Mouse (Mus musculus) adrenal gland, postnatal 14 days (tissue): ENCODE measurements at regions not wholly inside any gene's neighbourhood (a gene's known extent, or its start where the extent isn't known, plus 50 kb on each side); places are given as distances from the start of the nearest gene placed in this dataset.

ENCODE experiments used
- DNase-seq: peaks from one replicate; pipeline ENCODE4 v3.0.0; 2021; ENCODE audit warnings: mixed read lengths
- microRNA-seq, 2 experiments: library from miRNA; unstranded; fragments of <30 nt; microRNA quantifications; one replicate each; pipeline ENCODE4 v1.2.0; 2021

DNA sequence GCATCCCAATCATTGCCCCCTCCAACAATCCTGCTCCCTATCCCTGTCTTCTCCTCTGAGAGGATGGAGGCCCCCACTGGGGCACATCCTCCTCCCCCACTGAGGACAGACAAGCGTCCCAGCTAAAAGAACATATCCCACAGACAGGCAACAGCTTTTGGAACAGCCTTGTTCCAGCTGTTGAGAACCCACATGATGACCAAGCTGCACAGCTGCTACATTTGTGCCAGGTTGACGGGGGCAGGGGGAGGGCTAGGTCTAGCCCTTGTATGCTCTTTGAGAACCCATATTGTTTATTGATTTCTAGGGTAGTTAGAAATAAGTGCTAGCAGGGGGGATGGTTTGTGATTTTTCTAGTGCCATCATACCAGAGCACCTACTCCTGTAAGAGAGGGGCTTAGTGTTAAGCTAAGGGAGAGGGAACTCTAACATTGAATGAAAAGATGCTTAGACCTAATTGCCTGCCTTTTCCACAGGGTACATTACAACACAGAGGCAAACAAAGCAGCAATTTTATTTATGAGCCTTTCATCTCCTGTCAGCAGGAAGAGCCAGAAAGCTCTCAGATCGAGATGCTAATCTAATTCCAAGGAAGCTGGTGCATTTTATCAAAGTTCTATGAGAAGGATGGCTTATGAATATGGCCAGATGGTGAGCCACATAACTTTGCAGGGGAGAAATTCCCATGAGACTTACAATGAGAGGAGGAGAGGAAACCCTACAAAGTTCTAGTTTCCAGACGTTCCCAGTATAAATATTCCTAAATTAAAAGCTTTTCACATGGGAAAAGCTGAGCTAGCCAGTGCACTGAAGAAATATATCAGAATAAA lies 137.6 kb upstream of the Zpld1 start:
- no peak for DNase-seq

DNA sequence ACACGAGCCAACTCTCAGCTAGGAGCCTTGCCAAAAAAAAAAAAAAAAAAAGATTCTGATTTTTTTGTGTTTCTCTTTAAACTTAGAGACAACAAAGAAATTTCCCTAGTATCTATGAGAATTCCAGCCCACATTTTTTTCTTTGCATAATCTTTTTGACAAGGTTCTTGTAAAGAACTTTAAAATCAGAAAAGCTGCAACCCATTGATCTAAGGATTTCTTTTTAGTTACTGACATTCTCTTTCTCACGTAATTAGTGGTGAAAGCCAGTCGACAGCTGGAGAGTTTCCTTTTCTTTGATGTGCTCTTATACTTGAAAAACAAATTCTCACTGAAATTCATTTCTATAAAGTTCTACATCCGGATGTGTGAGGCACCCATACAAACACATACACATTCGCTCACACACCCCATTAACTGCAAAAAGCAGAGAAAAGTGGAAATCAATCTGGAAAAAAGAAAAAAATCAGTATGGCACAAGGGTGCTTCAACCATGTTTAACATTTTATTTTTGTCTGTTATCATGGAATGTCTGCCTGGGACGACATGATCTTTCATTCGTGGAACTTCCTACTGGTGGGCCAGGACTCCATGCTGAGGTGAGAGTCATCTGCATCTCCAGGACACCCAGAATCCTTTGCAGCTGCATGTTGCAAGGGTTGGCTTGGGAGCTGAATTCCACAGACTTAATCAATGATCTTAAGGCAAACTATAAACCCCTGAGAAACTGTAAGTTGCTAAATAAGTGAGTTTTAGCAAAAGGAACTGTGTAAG lies 124.0 kb upstream of the Zpld1 start:
- no peak for DNase-seq

DNA sequence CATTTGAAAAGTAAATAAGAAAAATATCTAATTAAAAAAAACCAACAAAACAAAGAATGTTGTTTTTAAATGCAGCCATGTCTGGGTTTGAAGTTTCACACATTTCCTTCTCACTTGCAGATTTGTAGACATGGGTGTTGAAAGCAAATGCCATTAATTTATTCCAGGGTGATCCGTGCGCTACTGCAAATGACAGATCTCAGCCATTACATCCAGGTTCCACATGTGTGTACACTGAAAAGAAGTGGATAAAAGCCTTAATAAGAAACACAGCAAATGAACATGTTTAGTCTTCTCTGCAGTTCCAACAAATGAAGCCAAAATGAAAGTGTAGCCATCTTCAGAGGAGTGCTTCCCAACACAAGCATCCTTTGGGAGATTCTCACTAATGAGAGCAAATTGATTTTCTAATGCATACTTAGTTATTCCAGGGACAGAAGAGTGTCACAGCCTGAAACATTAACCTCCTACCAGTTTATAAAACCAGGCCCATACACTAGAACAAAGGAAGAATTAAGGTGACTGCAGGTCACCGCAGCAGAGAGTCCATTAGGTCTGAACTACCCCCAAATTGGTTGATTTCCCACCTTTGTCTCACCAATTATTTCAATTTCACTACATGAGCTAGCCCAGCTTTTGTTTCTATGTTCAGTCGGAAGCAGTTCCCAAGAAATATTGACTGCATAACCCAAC lies 123.2 kb upstream of the Zpld1 start:
- no peak for DNase-seq

DNA sequence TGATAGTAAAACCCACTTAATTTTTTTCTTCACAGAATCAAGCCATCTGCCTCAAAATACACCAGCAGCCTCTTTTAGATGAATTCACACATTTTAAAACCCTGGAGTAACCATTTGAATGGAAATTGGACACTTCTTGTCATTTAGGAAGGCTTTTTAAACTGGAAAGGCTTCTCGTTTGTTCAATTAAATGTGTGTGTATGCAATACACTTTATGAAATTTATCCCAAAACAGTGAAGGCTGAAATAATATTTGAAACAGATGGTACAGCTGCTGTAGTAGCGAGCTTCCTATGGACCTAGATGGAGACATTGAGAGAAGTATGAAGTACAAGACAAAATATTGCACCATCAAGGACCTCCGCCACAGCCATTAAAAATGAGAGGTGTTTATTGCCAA lies 121.1 kb upstream of the Zpld1 start:
- no peak for DNase-seq

DNA sequence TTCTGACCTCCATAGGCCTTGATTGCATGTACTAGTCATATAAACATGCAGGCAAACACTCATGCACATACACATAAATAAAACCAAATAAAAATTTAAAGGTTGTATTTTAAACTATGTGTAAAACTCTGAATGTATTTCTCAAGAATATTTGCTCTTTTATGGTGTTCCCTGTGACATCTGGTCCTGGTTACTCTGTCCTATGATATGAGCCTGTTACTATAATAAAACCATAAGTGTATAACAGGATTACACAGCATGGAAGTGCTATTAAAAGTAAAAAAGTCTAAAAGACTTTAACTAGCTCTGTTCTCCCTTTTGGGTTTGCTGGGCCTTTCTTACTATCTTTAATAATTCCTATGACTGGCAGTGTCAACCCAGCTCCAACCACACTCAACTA lies 103.0 kb upstream of the Zpld1 start:
- no peak for DNase-seq

DNA sequence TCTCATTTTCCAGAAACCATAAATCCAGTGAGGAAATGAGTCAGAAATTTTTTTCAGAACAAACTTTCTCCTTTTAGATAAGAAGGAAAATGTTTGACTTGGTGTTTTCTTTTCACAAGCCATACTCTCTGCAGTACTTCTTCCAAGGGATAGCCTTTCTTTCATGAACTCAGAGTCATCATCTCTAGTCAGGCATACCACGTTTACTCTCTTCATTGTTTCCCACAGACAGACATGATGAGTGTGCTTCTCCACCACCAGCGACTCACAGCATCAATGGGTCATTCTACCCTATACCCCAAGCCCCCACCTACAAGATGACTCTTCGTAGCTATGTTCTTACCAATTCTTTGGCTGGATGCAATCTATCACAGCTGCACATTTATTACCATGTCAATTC lies 97.1 kb upstream of the Zpld1 start:
- no peak for DNase-seq

DNA sequence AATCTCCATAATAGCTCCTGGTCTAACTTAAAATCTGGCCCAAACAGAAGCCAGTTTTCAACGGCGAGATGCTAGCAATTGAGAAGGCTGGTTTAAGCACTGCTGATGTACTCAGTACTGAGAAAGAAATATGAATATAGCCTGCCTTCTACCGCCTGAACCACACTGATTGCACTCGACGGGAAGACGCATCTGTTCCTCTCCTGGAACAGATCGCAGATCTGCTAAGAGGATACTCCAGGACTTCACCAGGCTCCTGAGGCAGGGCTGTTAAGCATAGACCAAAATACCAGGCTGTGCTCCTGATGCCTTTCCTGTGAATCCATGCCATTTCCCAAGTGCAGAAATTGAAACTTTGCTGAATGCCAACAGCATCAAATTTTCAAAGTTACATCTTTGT lies 92.6 kb upstream of the Zpld1 start:
- DNase-seq: no peak

DNA sequence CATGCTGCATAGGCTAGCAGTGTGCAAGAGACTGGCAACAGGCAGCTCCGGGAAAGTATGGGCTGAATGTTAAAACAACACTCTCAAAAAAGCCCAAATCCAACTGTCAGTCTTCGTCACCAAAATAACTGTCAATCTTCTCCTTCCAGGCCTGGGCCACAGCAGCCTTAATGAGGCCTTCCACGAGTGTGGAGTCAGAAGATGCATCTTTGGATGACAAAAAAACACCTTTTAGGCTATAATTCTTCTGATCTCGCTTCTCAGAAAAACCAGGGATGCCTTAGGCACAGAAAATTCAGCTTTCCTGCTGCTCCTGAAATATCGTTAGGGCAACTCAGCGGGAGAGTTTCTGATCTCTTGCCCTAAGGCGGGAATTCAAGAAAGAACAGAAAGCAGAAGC lies 82.2 kb upstream of the Zpld1 start:
- no peak for DNase-seq

DNA sequence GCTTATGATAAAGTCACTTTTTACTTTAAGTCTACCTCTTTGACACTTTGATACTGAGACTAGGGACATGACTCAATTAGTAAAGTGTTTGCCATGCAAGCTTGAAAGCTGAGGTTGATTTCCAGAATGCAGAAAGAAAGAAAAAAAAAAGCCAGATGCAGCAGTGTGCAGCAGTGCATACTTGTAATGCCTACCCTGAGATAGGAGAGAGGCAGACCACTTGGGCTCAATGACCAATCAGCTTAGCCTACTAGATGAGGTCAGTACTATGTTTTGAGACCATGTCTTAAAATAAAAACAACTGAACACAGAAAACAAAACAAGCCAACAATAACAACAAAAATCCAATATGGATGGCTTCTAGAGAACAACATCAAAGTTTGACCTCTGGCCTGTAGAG lies 81.4 kb upstream of the Zpld1 start:
- DNase-seq: no peak

DNA sequence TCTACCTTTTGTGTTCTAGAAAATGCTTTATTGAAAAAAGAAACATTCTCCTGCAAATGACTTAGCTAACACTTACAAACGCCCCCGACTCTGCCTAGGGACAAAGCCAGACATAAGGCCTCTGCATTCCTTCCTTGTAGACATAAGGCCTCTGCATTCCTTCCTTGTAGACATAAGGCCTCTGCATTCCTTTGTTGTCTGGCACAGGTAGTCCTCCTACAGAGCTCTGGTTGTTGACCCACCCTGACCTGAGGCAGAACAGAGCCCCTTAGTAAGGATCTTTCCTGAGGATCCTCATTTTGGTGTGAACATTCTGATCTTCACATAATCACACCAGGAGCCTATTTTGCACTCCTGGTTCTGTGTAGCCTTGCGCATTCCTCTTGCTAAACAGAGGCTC lies 80.9 kb upstream of the Zpld1 start:
- DNase-seq: no peak

DNA sequence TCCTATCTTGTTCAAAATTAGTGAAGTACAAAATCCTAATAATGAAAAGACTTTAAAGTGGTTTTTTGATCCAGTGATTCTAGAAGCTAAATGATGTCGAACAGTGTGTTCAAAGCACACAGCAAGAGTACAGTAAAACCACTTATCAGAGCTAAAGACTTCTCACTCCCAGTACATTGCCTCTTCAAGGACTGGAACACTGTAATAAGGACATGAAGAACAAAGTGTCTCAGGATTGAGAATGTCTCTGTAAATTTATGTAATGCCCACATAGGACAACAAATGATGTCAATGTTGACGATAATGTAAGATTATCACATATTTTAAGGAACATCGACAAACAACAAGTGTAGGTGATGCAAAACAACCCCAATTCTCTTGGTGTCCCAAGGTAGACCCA lies 78.1 kb upstream of the Zpld1 start:
- DNase-seq: no peak

DNA sequence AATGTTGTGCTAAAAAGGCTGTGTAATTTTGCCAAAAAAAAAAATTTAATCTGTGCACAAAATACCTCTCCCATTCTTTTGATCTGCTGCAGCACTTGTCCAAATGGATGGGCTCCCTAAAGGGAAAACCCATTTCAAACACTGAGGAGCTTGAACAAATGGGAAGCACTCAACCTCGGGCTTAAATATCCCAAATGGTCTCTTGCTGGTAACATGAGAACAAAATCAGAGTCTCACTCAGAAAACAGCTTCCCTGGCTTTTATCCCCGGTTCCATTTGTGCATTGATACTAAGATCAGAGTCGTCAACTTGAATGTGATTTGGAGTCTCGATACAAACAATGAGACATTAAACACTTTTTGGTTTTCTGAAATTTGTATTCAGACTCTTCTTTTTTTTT lies 59.9 kb upstream of the Zpld1 start:
- DNase-seq: no peak

DNA sequence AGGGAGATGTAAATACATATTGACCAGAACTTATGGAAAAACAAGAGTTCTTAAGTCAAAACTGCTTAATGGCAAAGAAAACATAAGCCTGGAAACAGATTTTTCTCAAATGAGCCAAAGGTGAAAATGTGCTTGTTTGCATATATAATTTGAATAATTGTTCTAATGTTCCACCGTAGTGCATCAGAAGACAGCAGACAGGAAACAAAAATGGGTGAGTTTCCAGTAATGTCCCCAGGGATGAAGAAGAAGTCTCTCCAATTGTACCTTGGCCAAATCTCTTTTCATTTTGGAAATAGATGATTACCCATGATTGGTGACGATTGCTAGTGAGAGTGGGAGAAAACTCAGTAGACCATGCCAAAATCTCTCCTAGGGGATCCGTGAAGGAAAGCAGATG lies 58.3 kb upstream of the Zpld1 start:
- DNase-seq: no peak

Small RNA genes lying in the stretch of these regions (microRNA-seq; reads per million reads assigned to microRNA genes)
- gene Mir5118: 0 reads per million in 2 experiments
